Mouse (Mus musculus): ENCODE measurements at regions not wholly inside any gene's neighbourhood (a gene's known extent, or its start where the extent isn't known, plus 50 kb on each side); places are given as distances from the start of the nearest gene placed in this dataset.

DNA sequence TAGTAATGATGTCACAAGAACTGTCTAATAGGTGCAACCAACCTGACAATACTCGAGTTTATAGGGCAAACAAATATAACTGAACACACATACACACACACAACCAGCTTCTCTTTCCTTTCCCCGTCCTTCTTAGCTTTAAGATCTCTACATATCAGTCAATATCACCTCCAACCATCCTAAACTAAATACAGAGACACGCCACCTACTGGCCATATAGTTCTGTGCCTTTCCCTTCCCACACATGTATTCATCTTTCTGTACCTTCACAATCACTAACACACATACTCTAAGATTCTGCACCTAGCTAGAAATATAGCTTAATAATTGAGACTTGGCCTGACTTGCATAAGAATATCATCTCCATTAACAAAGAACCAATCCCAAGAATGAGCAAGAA lies 688.2 kb downstream of the Ntrk3 start:
- no peak overlapping the region for H3K4me3 ChIP-seq
- no peak overlapping the region for H3K27ac ChIP-seq
- H3K27me3 ChIP-seq (replicated peaks): no peaks in the 10 kb centered on the region
- no peak overlapping the region for H3K4me2 ChIP-seq (replicated peaks)
- no peak overlapping the region for H3K9ac ChIP-seq
- no peaks in the 10 kb centered on the region for H3K4me1 ChIP-seq
- ATAC-seq (ENCODE audit: low FRiP score, low read depth): no peak
- no peaks in the 10 kb centered on the region for H3K36me3 ChIP-seq
- H3K9me3 ChIP-seq: no peaks in the 10 kb centered on the region
- WGBS: 63% methylated on average over 3 of the region's 3 CpGs

DNA sequence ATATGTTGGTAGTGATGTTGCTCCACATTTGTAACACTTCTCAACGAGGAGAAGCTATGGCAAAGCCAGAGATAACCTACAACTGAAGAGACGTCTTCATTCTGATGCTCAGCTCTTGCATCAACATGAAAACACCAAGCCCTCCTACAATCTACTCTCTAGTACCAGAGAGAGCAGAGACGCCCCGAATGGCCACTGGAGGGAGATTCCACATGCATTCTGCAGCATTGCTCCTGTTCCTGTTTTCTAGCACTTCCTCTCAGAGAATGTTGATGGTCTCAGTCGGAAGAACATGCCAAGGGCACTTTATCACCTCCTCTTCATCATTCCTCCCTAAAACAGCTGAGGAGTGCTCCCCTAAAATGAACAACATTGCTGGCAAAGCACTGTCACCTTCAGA lies 692.4 kb downstream of the Ntrk3 start:
- H3K9me3 ChIP-seq: no peaks in the 10 kb centered on the region
- H3K9ac ChIP-seq: no peak overlapping the region
- H3K4me2 ChIP-seq (replicated peaks): no peak overlapping the region
- H3K36me3 ChIP-seq: no peaks in the 10 kb centered on the region
- no peak overlapping the region for H3K27ac ChIP-seq
- no peaks in the 10 kb centered on the region for H3K4me1 ChIP-seq
- no peak for ATAC-seq (ENCODE audit: low FRiP score, low read depth)
- WGBS: 71% methylated on average over 5 of the region's 5 CpGs
- no peak overlapping the region for H3K4me3 ChIP-seq
- H3K27me3 ChIP-seq (replicated peaks): no peaks in the 10 kb centered on the region

DNA sequence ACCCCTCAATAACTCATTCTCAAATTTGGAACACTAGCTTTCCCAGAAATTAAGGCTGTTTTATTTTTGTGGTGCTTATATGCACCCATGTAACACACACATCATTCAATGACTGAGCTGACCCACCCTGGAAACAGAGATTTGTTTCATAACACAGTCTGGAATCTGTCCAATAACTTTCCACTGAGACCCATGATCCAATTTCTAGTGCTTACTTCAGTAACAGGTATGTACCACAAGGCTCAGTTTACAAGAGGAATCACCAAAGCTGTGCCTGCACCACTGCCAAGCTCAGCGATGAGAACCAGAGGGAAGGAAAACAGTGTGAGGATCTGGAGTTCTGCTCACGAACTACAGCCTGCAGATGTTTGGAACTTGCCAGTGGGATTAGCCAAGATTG lies 706.8 kb downstream of the Ntrk3 start:
- H3K9ac ChIP-seq: no peak overlapping the region
- ATAC-seq (ENCODE audit: low FRiP score, low read depth): no peak
- WGBS: 75% methylated on average over 2 of the region's 2 CpGs

DNA sequence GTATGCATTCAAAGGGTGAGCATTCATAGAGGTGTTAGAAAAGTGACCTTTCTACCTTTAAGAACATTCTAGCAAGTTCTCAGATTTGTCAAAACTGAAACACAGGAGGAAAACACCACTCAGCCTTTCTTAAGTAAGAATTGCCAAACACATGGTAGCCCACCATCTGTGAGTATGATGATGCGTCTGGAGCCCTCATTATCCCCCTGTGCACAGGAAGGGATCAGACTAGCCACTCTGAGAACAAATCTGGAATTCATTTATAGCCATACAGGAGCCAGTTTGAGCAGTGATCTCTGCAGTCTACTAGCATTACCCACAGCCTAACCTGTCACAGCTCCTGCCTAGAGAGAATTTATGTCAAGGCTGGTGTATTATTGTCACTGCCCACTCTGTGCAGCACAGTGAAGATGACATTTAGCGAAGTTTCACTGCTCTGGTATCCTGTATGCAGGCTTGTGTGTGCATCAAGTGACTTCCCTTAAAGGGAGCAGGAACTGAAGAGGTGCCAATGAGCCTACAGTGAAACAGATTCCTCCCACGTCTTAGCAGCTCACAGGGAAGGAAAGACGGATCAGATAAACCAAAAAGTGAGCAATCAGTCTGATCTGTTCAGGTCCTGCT lies 710.7 kb downstream of the Ntrk3 start:
- no peaks in the 10 kb centered on the region for H3K27me3 ChIP-seq (replicated peaks)
- H3K9ac ChIP-seq: no peak overlapping the region
- no peak for ATAC-seq (ENCODE audit: low FRiP score, low read depth)
- no peak overlapping the region for H3K4me3 ChIP-seq
- H3K36me3 ChIP-seq: no peaks in the 10 kb centered on the region
- no peaks in the 10 kb centered on the region for H3K9me3 ChIP-seq
- 78% methylated on average over 4 of the region's 4 CpGs for WGBS
- no peaks in the 10 kb centered on the region for H3K4me1 ChIP-seq
- no peak overlapping the region for H3K27ac ChIP-seq
- no peak overlapping the region for H3K4me2 ChIP-seq (replicated peaks)

More for the DNA sequence above, 706.8 kb downstream of the Ntrk3 start:
- Histone ChIP-seq H3K27ac (no peak overlapping the region), H3K4me2 (replicated peaks) (no peak overlapping the region), H3K27me3 (replicated peaks) (no peaks in the 10 kb centered on the region), H3K4me3 (no peak overlapping the region), H3K9me3 (no peaks in the 10 kb centered on the region), H3K36me3 (no peaks in the 10 kb centered on the region), H3K4me1 (no peaks in the 10 kb centered on the region)

- no peaks in the 10 kb centered on the region for H3K4me1 ChIP-seq
- H3K27ac ChIP-seq: no peak overlapping the region
- no peak for ATAC-seq (ENCODE audit: low FRiP score, low read depth)
- no peaks in the 10 kb centered on the region for H3K9me3 ChIP-seq
- H3K27me3 ChIP-seq (replicated peaks): no peaks in the 10 kb centered on the region
- H3K36me3 ChIP-seq: no peaks in the 10 kb centered on the region
- no peak overlapping the region for H3K4me2 ChIP-seq (replicated peaks)
- 95% methylated on average over 1 of the region's 1 CpGs for WGBS
- H3K4me3 ChIP-seq: no peak overlapping the region
- no peak overlapping the region for H3K9ac ChIP-seq
These were observed 714.2 kb downstream of the Ntrk3 start for GRCm38 (mm10) chr7:78023591-78023990.

DNA sequence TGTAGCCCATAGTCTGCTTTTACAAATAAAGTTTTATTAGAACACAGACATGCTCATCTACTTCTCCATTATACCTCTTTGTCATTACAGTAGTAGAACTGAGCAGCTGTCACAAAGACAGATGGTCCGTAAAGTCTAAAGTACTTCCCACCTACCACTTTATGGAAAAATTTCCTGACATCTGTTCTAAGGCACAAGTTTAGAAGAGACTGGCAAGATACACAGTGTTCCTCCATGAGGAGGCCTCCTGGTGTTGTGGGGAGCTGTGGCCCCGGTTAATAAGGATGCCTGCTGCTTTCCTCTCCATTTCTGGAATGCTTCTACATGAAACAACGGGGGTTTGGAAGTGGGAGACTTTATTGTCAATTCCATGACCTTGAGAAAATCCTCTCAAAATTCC lies 714.7 kb downstream of the Ntrk3 start:
- no peaks in the 10 kb centered on the region for H3K4me1 ChIP-seq
- H3K27ac ChIP-seq: no peak overlapping the region
- H3K27me3 ChIP-seq (replicated peaks): no peaks in the 10 kb centered on the region
- H3K4me3 ChIP-seq: no peak overlapping the region
- no peaks in the 10 kb centered on the region for H3K9me3 ChIP-seq
- no peak overlapping the region for H3K9ac ChIP-seq
- H3K4me2 ChIP-seq (replicated peaks): no peak overlapping the region
- 69% methylated on average over 3 of the region's 3 CpGs for WGBS
- ATAC-seq (ENCODE audit: low FRiP score, low read depth): no peak
- no peaks in the 10 kb centered on the region for H3K36me3 ChIP-seq

- H3K4me2 ChIP-seq (replicated peaks): no peak overlapping the region
- no peak overlapping the region for H3K27ac ChIP-seq
- 67% methylated on average over 6 of the region's 6 CpGs for WGBS
- H3K27me3 ChIP-seq (replicated peaks): no peaks in the 10 kb centered on the region
- no peak overlapping the region for H3K4me3 ChIP-seq
- no peaks in the 10 kb centered on the region for H3K9me3 ChIP-seq
- H3K9ac ChIP-seq: no peak overlapping the region
- ATAC-seq (ENCODE audit: low FRiP score, low read depth): no peak
- H3K4me1 ChIP-seq: no peaks in the 10 kb centered on the region
- H3K36me3 ChIP-seq: no peaks in the 10 kb centered on the region
These were observed 724.2 kb downstream of the Ntrk3 start for GRCm38 (mm10) chr7:78013631-78014030.

DNA sequence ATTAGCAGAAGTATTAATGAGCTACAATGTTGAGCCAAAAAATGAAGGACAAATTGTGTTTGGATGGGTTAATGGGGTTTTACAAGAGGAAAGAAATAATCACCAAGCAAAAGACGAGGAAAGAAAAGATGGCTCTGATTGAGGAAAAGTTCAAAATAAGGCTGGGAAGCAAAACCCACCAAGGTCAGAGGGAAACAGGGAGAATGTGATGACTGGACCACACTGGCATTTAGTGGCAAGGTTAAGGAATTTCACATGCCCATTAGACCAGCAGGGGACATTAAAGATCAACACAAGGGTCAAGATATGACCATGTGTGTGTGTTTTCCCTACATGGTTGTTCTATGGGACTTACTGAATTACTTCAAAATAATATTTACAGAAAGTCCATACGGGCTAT lies 734.7 kb downstream of the Ntrk3 start:
- no peak for ATAC-seq (ENCODE audit: low FRiP score, low read depth)

DNA sequence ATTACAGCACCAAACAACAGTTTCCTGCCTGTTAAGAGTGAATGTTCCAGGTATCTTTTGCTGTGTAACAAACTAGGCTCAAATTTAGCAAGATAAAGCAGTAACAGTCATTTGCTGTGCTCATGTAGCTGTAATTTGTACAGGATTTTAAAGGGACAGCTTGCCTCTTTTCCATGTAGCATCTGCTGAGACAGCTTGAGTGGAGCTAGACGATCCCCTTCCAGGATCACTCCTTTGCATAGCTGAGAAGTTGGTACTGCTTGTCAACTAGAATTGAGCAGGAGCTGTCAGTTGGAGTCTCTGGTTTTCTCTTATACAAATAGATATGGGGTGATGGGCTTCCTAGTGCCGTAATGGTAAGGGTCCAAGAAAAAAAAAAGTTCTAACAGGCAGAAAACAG lies 744.0 kb downstream of the Ntrk3 start:
- no peak for ATAC-seq (ENCODE audit: low FRiP score, low read depth)
- 83% methylated on average over 2 of the region's 2 CpGs for WGBS

More for the DNA sequence above, 734.7 kb downstream of the Ntrk3 start:
- H3K27me3 ChIP-seq (replicated peaks): no peaks in the 10 kb centered on the region
- no peak overlapping the region for H3K27ac ChIP-seq
- H3K36me3 ChIP-seq: no peaks in the 10 kb centered on the region
- H3K9me3 ChIP-seq: no peaks in the 10 kb centered on the region
- H3K4me1 ChIP-seq: no peaks in the 10 kb centered on the region
- no peak overlapping the region for H3K9ac ChIP-seq
- no peak overlapping the region for H3K4me2 ChIP-seq (replicated peaks)
- no peak overlapping the region for H3K4me3 ChIP-seq
- WGBS: 76% methylated on average over 2 of the region's 2 CpGs

GRCm38 (mm10) chr7:77990150-77990549 lies 747.7 kb downstream of the Ntrk3 start:
- H3K36me3 ChIP-seq: no peaks in the 10 kb centered on the region
- no peak overlapping the region for H3K4me3 ChIP-seq
- peaks cover 5% of the 10 kb centered on the region; the same call in 1 of the 2 replicates for H3K4me1 ChIP-seq
- no peak overlapping the region for H3K27ac ChIP-seq
- H3K9ac ChIP-seq: no peak overlapping the region
- H3K9me3 ChIP-seq: no peaks in the 10 kb centered on the region
- 75% methylated on average over 10 of the region's 10 CpGs for WGBS
- no peak for ATAC-seq (ENCODE audit: low FRiP score, low read depth)
- no peak overlapping the region for H3K4me2 ChIP-seq (replicated peaks)
- no peaks in the 10 kb centered on the region for H3K27me3 ChIP-seq (replicated peaks)

More for the DNA sequence above, 744.0 kb downstream of the Ntrk3 start:
- Histone ChIP-seq H3K9ac (no peak overlapping the region), H3K9me3 (no peaks in the 10 kb centered on the region), H3K27me3 (replicated peaks) (no peaks in the 10 kb centered on the region), H3K4me3 (no peak overlapping the region), H3K4me2 (replicated peaks) (no peak overlapping the region), H3K36me3 (no peaks in the 10 kb centered on the region), H3K4me1 (peaks cover 5% of the 10 kb centered on the region; the same call in 1 of the 2 replicates), H3K27ac (no peak overlapping the region)

- H3K27ac ChIP-seq: no peak overlapping the region
- H3K9me3 ChIP-seq: no peaks in the 10 kb centered on the region
- no peak overlapping the region for H3K4me2 ChIP-seq (replicated peaks)
- WGBS: 68% methylated on average over 5 of the region's 5 CpGs
- H3K9ac ChIP-seq: no peak overlapping the region
- no peak for ATAC-seq (ENCODE audit: low FRiP score, low read depth)
- no peak overlapping the region for H3K4me3 ChIP-seq
- H3K4me1 ChIP-seq: peaks cover 5% of the 10 kb centered on the region; the same call in 1 of the 2 replicates
- no peaks in the 10 kb centered on the region for H3K27me3 ChIP-seq (replicated peaks)
- H3K36me3 ChIP-seq: no peaks in the 10 kb centered on the region
These were observed 749.6 kb downstream of the Ntrk3 start for GRCm38 (mm10) chr7:77988177-77988576.

DNA sequence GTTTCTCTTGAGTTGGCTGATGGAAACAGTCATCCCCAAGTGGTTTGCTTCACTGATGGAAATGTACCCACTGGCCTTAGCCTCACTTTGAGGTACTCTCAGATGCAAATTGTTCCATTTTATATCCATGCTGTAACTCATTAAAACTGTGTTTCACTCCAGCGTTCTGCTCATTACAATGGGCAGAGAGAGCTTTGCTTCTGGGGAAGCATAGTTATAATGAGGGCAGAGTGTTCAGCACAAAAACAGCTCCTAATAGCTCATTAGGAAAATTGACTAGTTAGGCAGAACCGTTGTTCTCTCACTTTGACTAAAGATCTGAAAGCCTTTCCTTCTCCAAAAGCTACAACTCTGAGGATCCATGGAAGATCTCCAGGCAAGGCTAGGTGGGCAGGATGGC lies 771.2 kb downstream of the Ntrk3 start:
- 76% methylated on average over 2 of the region's 2 CpGs for WGBS
- no peak overlapping the region for H3K27ac ChIP-seq

GRCm38 (mm10) chr7:77933366-77933765 lies 804.4 kb downstream of the Ntrk3 start:
- H3K4me1 ChIP-seq: peaks cover 6% of the 10 kb centered on the region
- no peak overlapping the region for H3K4me3 ChIP-seq
- no peak overlapping the region for H3K27ac ChIP-seq
- H3K36me3 ChIP-seq: no peaks in the 10 kb centered on the region
- no peak overlapping the region for H3K4me2 ChIP-seq (replicated peaks)
- no peaks in the 10 kb centered on the region for H3K9me3 ChIP-seq
- H3K27me3 ChIP-seq (replicated peaks): no peaks in the 10 kb centered on the region
- ATAC-seq (ENCODE audit: low FRiP score, low read depth): no peak
- 72% methylated on average over 2 of the region's 2 CpGs for WGBS
- H3K9ac ChIP-seq: no peak overlapping the region

More for the DNA sequence above, 771.2 kb downstream of the Ntrk3 start:
- H3K9ac ChIP-seq: no peak overlapping the region
- no peak for ATAC-seq (ENCODE audit: low FRiP score, low read depth)
- no peaks in the 10 kb centered on the region for H3K4me1 ChIP-seq
- no peaks in the 10 kb centered on the region for H3K9me3 ChIP-seq
- no peak overlapping the region for H3K4me3 ChIP-seq
- H3K36me3 ChIP-seq: no peaks in the 10 kb centered on the region
- no peak overlapping the region for H3K4me2 ChIP-seq (replicated peaks)
- no peaks in the 10 kb centered on the region for H3K27me3 ChIP-seq (replicated peaks)
